Mouse (Mus musculus) heart, embryonic 11.5 days (tissue): ENCODE measurements around the gene Jph3. TPM values are rescaled to one million over a fixed set of nuclear protein-coding genes. Genes with fewer than 3 reads are reported as not detected.

Source experiments
- ATAC-seq: fragments of 200-750 bp; cut with Nextera tagmentation; replicated peaks from 2 replicates; pipeline ENCODE4 v1.8.0; 2017; ENCODE audit warnings: moderate library complexity; ENCODE audit not compliant: insufficient number of reproducible peaks, low FRiP score, low TSS enrichment
- H3K27ac ChIP-seq: fragments of 300-500 bp; sonication (generic); 2 replicates; pipeline ENCODE4 v1.5.1; 2014; ENCODE audit warnings: mild to moderate bottlenecking, low read depth, low read length
- H3K27me3 ChIP-seq: fragments of 300-500 bp; sonication (generic); 2 replicates; pipeline ENCODE4 v1.6.1; 2014; ENCODE audit warnings: mild to moderate bottlenecking, low read length, mixed read lengths; ENCODE audit not compliant: control insufficient read depth, insufficient read depth
- H3K36me3 ChIP-seq: fragments of 300-500 bp; sonication (generic); 2 replicates; pipeline ENCODE4 v1.6.1; 2014; ENCODE audit warnings: mild to moderate bottlenecking, low read length, moderate library complexity, mixed read lengths; ENCODE audit not compliant: control insufficient read depth, insufficient read depth
- H3K4me1 ChIP-seq: fragments of 300-500 bp; sonication (generic); 2 replicates; pipeline ENCODE4 v1.6.1; 2014; ENCODE audit warnings: low read length; ENCODE audit not compliant: control insufficient read depth, insufficient read depth
- H3K4me2 ChIP-seq: fragments of 300-500 bp; sonication (generic); 2 replicates; pipeline ENCODE4 v1.6.1; 2014; ENCODE audit warnings: mild to moderate bottlenecking, moderate library complexity
- H3K4me3 ChIP-seq: fragments of 300-500 bp; sonication (generic); 2 replicates; pipeline ENCODE4 v1.5.1; 2014; ENCODE audit warnings: low read depth, low read length
- H3K9ac ChIP-seq: fragments of 300-500 bp; sonication (generic); 2 replicates; pipeline ENCODE4 v1.6.1; 2014; ENCODE audit warnings: mild to moderate bottlenecking, low read depth, low read length, moderate library complexity
- H3K9me3 ChIP-seq: fragments of 300-500 bp; sonication (generic); replicated peaks from 2 replicates; pipeline ENCODE4 v1.6.1; 2016; ENCODE audit warnings: low read length; ENCODE audit not compliant: control insufficient read depth
- WGBS: fragments of 180-500 bp; shearing (Covaris S2); extraction: QIAGEN DNeasy Blood & Tissue Kit; methylation state at CpG from one replicate; pipeline ENCODE4 v1.1.7; 2014; ENCODE audit not compliant: insufficient replicate concordance; 5-methylcytosine and 5-hydroxymethylcytosine counted together
- polyA plus RNA-seq: library from polyadenylated mRNA; unstranded; fragments of >200 nt; fragmentation: Nextera tagmentation; extraction: Ambion mirVana; gene quantifications from 2 replicates; pipeline ENCODE4 v1.2.1, GENCODE M21; 2014

Gene Jph3
- polyA plus RNA-seq, 1 experiment from 2014 or later: 0.46 TPM

- Histone ChIP-seq H3K9ac (no peak overlapping the region), H3K4me1 (peaks cover 6% of the 10 kb centered on the region; the same call in 1 of the 2 replicates), H3K9me3 (no peaks in the 10 kb centered on the region), H3K36me3 (no peaks in the 10 kb centered on the region), H3K27ac (no peak overlapping the region), H3K4me3 (no peak overlapping the region), H3K4me2 (no peak overlapping the region), H3K27me3 (peaks cover 64% of the 10 kb centered on the region)
- no peak for ATAC-seq
- 12% methylated on average over 26 of the region's 26 CpGs for WGBS
Measured at GRCm38 (mm10) chr8:121731471-121732333, 2.3 kb downstream of the Jph3 start.

- ATAC-seq: no peak
- Histone ChIP-seq H3K9me3 (no peaks in the 10 kb centered on the region), H3K27me3 (peaks cover 64% of the 10 kb centered on the region), H3K27ac (no peak overlapping the region), H3K4me3 (no peak overlapping the region), H3K4me2 (no peak overlapping the region), H3K36me3 (no peaks in the 10 kb centered on the region), H3K4me1 (peaks cover 6% of the 10 kb centered on the region; the same call in 1 of the 2 replicates), H3K9ac (no peak overlapping the region)
- WGBS: 52% methylated on average over 4 of the region's 4 CpGs
Measured at GRCm38 (mm10) chr8:121732334-121732665, 2.9 kb downstream of the Jph3 start.

- Histone ChIP-seq H3K27ac (no peak overlapping the region), H3K36me3 (no peaks in the 10 kb centered on the region), H3K9me3 (no peaks in the 10 kb centered on the region), H3K4me2 (no peak overlapping the region), H3K27me3 (peaks cover 48% of the 10 kb centered on the region), H3K4me1 (peaks cover 6% of the 10 kb centered on the region; the same call in 1 of the 2 replicates), H3K4me3 (no peak overlapping the region), H3K9ac (no peak overlapping the region)
- WGBS: 83% methylated on average over 16 of the region's 16 CpGs
- no peak for ATAC-seq
Measured at GRCm38 (mm10) chr8:121734262-121734661, 4.8 kb downstream of the Jph3 start.

GRCm38 (mm10) chr8:121736236-121736635, 6.8 kb downstream of the Jph3 start:
- Histone ChIP-seq H3K9ac (no peak overlapping the region), H3K4me2 (no peak overlapping the region), H3K27ac (no peak overlapping the region), H3K36me3 (no peaks in the 10 kb centered on the region), H3K9me3 (no peaks in the 10 kb centered on the region), H3K4me3 (no peak overlapping the region), H3K27me3 (peaks cover 28% of the 10 kb centered on the region), H3K4me1 (no peaks in the 10 kb centered on the region)
- 18% methylated on average over 7 of the region's 7 CpGs for WGBS
- ATAC-seq: no peak

- H3K27ac ChIP-seq: no peak overlapping the region
- no peak for ATAC-seq
- H3K36me3 ChIP-seq: no peaks in the 10 kb centered on the region
- H3K27me3 ChIP-seq: no peaks in the 10 kb centered on the region
- H3K4me3 ChIP-seq: no peak overlapping the region
- H3K4me1 ChIP-seq: no peaks in the 10 kb centered on the region
- H3K9me3 ChIP-seq: no peaks in the 10 kb centered on the region
- no peak overlapping the region for H3K4me2 ChIP-seq
- H3K9ac ChIP-seq: no peak overlapping the region
- 76% methylated on average over 10 of the region's 10 CpGs for WGBS
Measured at GRCm38 (mm10) chr8:121740721-121741120, 11.3 kb downstream of the Jph3 start.

GRCm38 (mm10) chr8:121749501-121749900, 20.1 kb downstream of the Jph3 start:
- H3K4me3 ChIP-seq: no peak overlapping the region
- no peak overlapping the region for H3K27ac ChIP-seq
- H3K4me1 ChIP-seq: no peaks in the 10 kb centered on the region
- H3K4me2 ChIP-seq: no peak overlapping the region
- H3K27me3 ChIP-seq: peaks cover 34% of the 10 kb centered on the region
- peaks cover 6% of the 10 kb centered on the region; the same call in 1 of the 2 replicates for H3K9me3 ChIP-seq
- H3K36me3 ChIP-seq: no peaks in the 10 kb centered on the region
- no peak overlapping the region for H3K9ac ChIP-seq
- WGBS: 75% methylated on average over 9 of the region's 9 CpGs
- no peak for ATAC-seq

- Histone ChIP-seq H3K4me2 (no peak overlapping the region), H3K27ac (no peak overlapping the region), H3K27me3 (peaks cover 45% of the 10 kb centered on the region), H3K4me1 (no peaks in the 10 kb centered on the region), H3K9ac (no peak overlapping the region), H3K4me3 (no peak overlapping the region), H3K9me3 (peaks cover 6% of the 10 kb centered on the region; the same call in 1 of the 2 replicates), H3K36me3 (no peaks in the 10 kb centered on the region)
- WGBS: 29% methylated on average over 3 of the region's 3 CpGs
- ATAC-seq: no peak
Measured at GRCm38 (mm10) chr8:121750512-121750911, 21.1 kb downstream of the Jph3 start.

GRCm38 (mm10) chr8:121751407-121751806, 22.0 kb downstream of the Jph3 start:
- Histone ChIP-seq H3K4me1 (no peaks in the 10 kb centered on the region), H3K4me2 (no peak overlapping the region), H3K27ac (no peak overlapping the region), H3K27me3 (peaks cover 51% of the 10 kb centered on the region), H3K36me3 (no peaks in the 10 kb centered on the region), H3K4me3 (no peak overlapping the region), H3K9me3 (peaks cover 6% of the 10 kb centered on the region; the same call in 1 of the 2 replicates), H3K9ac (no peak overlapping the region)
- ATAC-seq: no peak
- 24% methylated on average over 3 of the region's 3 CpGs for WGBS

- Histone ChIP-seq H3K27ac (no peak overlapping the region), H3K4me1 (no peaks in the 10 kb centered on the region), H3K9me3 (no peaks in the 10 kb centered on the region), H3K27me3 (peaks cover 29% of the 10 kb centered on the region), H3K4me3 (no peak overlapping the region), H3K9ac (no peak overlapping the region), H3K36me3 (no peaks in the 10 kb centered on the region), H3K4me2 (no peak overlapping the region)
- no peak for ATAC-seq
- 53% methylated on average over 12 of the region's 12 CpGs for WGBS
Measured at GRCm38 (mm10) chr8:121758470-121758869, 29.0 kb downstream of the Jph3 start.
